Mouse (Mus musculus): Measurements from ENCODE around the gene Atp2b2.
A peak's percentile ranks its signal among the peaks of the same experiment; 100 is the strongest.

Gene Atp2b2

DNA sequence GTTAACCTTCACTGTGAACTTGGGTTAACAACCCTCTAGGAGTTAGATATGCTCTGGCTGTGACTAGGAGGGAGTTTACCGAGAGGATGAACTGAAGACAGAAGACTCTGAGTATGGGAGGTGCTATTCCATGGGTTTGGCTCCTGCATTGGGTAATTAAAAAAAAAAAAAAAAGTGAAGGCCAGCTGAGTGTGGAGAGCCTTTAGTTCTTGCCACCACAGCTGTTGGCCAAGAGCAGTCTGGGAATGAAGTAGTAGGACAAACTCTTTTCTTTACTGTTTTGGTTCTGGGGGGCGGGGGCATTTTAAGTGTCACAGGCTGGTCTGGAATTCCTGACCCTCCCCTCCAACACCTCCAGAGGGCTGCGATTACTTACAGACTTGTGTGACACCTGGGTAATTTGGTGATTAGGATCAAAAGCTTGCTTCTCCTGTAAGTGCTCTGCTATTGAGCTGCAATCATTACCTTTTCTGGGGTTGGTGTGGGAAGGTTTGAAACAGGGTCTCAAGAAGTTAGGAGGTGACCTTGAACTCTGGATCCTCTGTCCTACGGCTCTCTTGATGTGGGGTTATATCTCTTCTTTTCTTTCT lies 346.6 kb downstream of the Atp2b2 start:
- DNase-seq: peak; percentile 12

DNA sequence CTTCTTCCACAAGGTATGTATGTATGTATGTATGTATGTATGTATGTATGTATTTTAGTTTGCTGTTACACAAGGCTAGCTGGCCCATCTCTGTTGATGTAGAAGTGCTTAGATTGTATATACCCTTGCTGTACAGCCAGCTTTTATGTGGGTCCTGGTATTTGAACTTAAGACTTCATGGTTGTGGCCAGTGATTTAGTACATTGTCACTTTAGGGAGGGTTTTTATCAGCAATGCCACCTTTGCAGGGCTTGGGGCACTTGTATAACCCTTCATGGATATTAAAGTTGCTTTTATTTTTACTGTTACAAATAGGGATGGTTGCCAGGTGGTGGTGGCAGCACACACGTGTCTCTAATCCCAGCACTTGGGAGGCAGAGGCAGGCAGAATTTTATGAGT lies 347.2 kb downstream of the Atp2b2 start:
- DNase-seq: no peak
